Mouse (Mus musculus) cerebellum, adult 11 months (tissue): ENCODE measurements around the gene Slc6a11.
A peak's percentile ranks its signal among the peaks of the same experiment; 100 is the strongest.

ENCODE experiments used
- DNase-seq: peaks from one replicate; pipeline ENCODE4 v3.0.0; 2022

Gene Slc6a11

GRCm38 (mm10) chr6:114131122-114131872 lies at the start of gene Slc6a11:
Gene Slc6a11 (plus strand): TSS chr6:114131241.
- DNase-seq = peak; percentile 6

GRCm38 (mm10) chr6:114087106-114087505 lies 43.9 kb upstream of the Slc6a11 start:
- DNase-seq = no peak

GRCm38 (mm10) chr6:114089626-114090025 lies 41.4 kb upstream of the Slc6a11 start:
- DNase-seq = peak; percentile 60

GRCm38 (mm10) chr6:114092216-114092615 lies 38.8 kb upstream of the Slc6a11 start:
- no peak for DNase-seq

- DNase-seq = no peak
These were observed 36.8 kb upstream of the Slc6a11 start for GRCm38 (mm10) chr6:114094251-114094650.

GRCm38 (mm10) chr6:114096574-114096973 lies 34.5 kb upstream of the Slc6a11 start:
- DNase-seq = no peak

GRCm38 (mm10) chr6:114101923-114102322 lies 29.1 kb upstream of the Slc6a11 start:
- DNase-seq = no peak

GRCm38 (mm10) chr6:114119507-114119906 lies 11.5 kb upstream of the Slc6a11 start:
- no peak for DNase-seq

GRCm38 (mm10) chr6:114125530-114125929 lies 5.5 kb upstream of the Slc6a11 start:
- no peak for DNase-seq

GRCm38 (mm10) chr6:114132472-114132871 lies 1.4 kb downstream of the Slc6a11 start:
- no peak for DNase-seq

- no peak for DNase-seq
These were observed 1.9 kb downstream of the Slc6a11 start for GRCm38 (mm10) chr6:114132916-114133315.

- DNase-seq = no peak
These were observed 7.9 kb downstream of the Slc6a11 start for GRCm38 (mm10) chr6:114138970-114139369.

- DNase-seq = no peak
These were observed 10.4 kb downstream of the Slc6a11 start for GRCm38 (mm10) chr6:114141481-114141880.

- DNase-seq = no peak
These were observed 11.4 kb downstream of the Slc6a11 start for GRCm38 (mm10) chr6:114142480-114142879.

GRCm38 (mm10) chr6:114143544-114143943 lies 12.5 kb downstream of the Slc6a11 start:
- no peak for DNase-seq

- no peak for DNase-seq
These were observed 13.5 kb downstream of the Slc6a11 start for GRCm38 (mm10) chr6:114144447-114145105.

GRCm38 (mm10) chr6:114145650-114146329 lies 14.7 kb downstream of the Slc6a11 start:
- no peak for DNase-seq

- no peak for DNase-seq
These were observed 24.7 kb downstream of the Slc6a11 start for GRCm38 (mm10) chr6:114155720-114156119.

- peak; percentile 21 for DNase-seq
These were observed 27.8 kb downstream of the Slc6a11 start for GRCm38 (mm10) chr6:114158811-114159210.

GRCm38 (mm10) chr6:114160732-114161131 lies 29.7 kb downstream of the Slc6a11 start:
- no peak for DNase-seq

GRCm38 (mm10) chr6:114174052-114174397 lies 43.0 kb downstream of the Slc6a11 start:
- DNase-seq = no peak

- no peak for DNase-seq
These were observed 43.5 kb downstream of the Slc6a11 start for GRCm38 (mm10) chr6:114174398-114175140.

GRCm38 (mm10) chr6:114178141-114178540 lies 47.1 kb downstream of the Slc6a11 start:
- DNase-seq = no peak
